Mouse (Mus musculus) kidney, postnatal 0 days (tissue): ENCODE data around the gene Rnf24. TPM values are rescaled to one million over a fixed set of nuclear protein-coding genes. Genes with fewer than 3 reads are reported as not detected.

Source experiments
- ATAC-seq: fragments of 200-750 bp; cut with Nextera tagmentation; replicated peaks from 2 replicates; pipeline ENCODE4 v1.8.0; 2017; ENCODE audit warnings: low read depth, moderate number of reproducible peaks, moderate TSS enrichment, moderate library complexity; ENCODE audit not compliant: low FRiP score
- DNase-seq: peaks from one replicate; pipeline ENCODE4 v3.0.0-alpha.2; 2016; ENCODE audit warnings: low spot score
- H3K27ac ChIP-seq: fragments of 300-500 bp; sonication (generic); 2 replicates; pipeline ENCODE4 v1.5.1; 2014; ENCODE audit warnings: mild to moderate bottlenecking
- H3K27me3 ChIP-seq: fragments of 300-500 bp; sonication (generic); 2 replicates; pipeline ENCODE4 v1.6.1; 2014; ENCODE audit warnings: low read length, mixed read lengths; ENCODE audit not compliant: insufficient read depth
- H3K36me3 ChIP-seq: fragments of 300-500 bp; sonication (generic); 2 replicates; pipeline ENCODE4 v1.6.1; 2014; ENCODE audit warnings: low read length, mixed read lengths; ENCODE audit not compliant: insufficient read depth
- H3K4me1 ChIP-seq: fragments of 300-500 bp; sonication (generic); replicated peaks from 2 replicates; pipeline ENCODE4 v1.6.1; 2014; ENCODE audit warnings: antibody characterized with exemption, low read length, mixed read lengths; ENCODE audit not compliant: insufficient read depth
- H3K4me2 ChIP-seq: fragments of 300-500 bp; sonication (generic); 2 replicates; pipeline ENCODE4 v1.6.1; 2014; ENCODE audit warnings: mild to moderate bottlenecking, low read length, moderate library complexity, mixed read lengths
- H3K4me3 ChIP-seq: fragments of 300-500 bp; sonication (generic); replicated peaks from 2 replicates; pipeline ENCODE4 v1.5.1; 2014; ENCODE audit warnings: low read depth, low read length
- H3K9ac ChIP-seq: fragments of 300-500 bp; sonication (generic); 2 replicates; pipeline ENCODE4 v1.6.1; 2014; ENCODE audit warnings: low read depth, low read length
- H3K9me3 ChIP-seq: fragments of 300-500 bp; sonication (generic); replicated peaks from 2 replicates; pipeline ENCODE4 v1.6.1; 2016; ENCODE audit warnings: low read length, inconsistent platforms, mixed read lengths
- CTCF ChIP-seq: IDR thresholded peaks from 2 replicates; pipeline ENCODE4 v1.5.1; 2016; ENCODE audit warnings: antibody characterized with exemption, low read depth, mild to moderate bottlenecking, moderate library complexity
- WGBS: fragments of 180-500 bp; shearing (Covaris S2); extraction: QIAGEN DNeasy Blood & Tissue Kit; methylation state at CpG from one replicate; pipeline ENCODE4 v1.1.7; 2014; 5-methylcytosine and 5-hydroxymethylcytosine counted together
- polyA plus RNA-seq: library from polyadenylated mRNA; unstranded; fragments of >200 nt; fragmentation: Nextera tagmentation; extraction: Ambion mirVana; gene quantifications from 2 replicates; pipeline ENCODE4 v1.2.1, GENCODE M21; 2015

The Rnf24 gene
- polyA plus RNA-seq, 1 experiment from 2014 or later: 2.9 TPM

GRCm38 (mm10) chr2:131364689-131365088 is 12.0 kb upstream of the Rnf24 start:
- H3K27me3 ChIP-seq: no peaks in the 10 kb centered on the region
- WGBS: 82% methylated on average over 6 of the region's 6 CpGs
- no peak overlapping the region for H3K4me3 ChIP-seq
- H3K9ac ChIP-seq: no peak overlapping the region
- no peaks in the 10 kb centered on the region for H3K36me3 ChIP-seq
- TF ChIP-seq CTCF: no peak
- H3K4me1 ChIP-seq: no peaks in the 10 kb centered on the region
- H3K27ac ChIP-seq: no peak overlapping the region
- no peak overlapping the region for H3K4me2 ChIP-seq
- ATAC-seq: no peak
- H3K9me3 ChIP-seq: no peaks in the 10 kb centered on the region
- DNase-seq: no peak

DNA sequence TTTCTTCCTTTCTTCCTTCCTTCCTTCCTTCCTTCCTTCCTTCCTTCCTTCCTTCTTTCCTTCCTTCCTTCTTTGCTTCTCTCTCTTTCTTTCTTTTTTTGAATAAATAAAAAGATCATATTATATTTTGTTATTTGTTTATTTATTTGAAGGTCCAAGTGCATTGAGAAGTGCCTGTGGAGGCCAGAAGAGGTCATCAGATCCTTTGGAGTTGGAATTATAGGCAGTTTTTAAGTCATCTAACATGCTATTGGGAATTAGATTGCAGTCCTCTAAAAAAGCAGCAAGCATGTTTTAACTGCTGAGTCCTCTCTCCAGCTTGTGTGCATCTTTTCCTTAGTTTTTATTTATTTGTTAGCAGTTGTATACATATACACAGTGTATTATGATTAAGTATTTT is 5.8 kb upstream of the Rnf24 start:
- ATAC-seq: no peak
- Histone ChIP-seq H3K27ac (no peak overlapping the region), H3K9ac (no peak overlapping the region), H3K9me3 (no peaks in the 10 kb centered on the region), H3K36me3 (no peaks in the 10 kb centered on the region), H3K27me3 (no peaks in the 10 kb centered on the region), H3K4me3 (no peak overlapping the region), H3K4me2 (no peak overlapping the region), H3K4me1 (no peaks in the 10 kb centered on the region)
- TF ChIP-seq CTCF: peak; percentile 23; the same call in 1 of the 2 replicates
- DNase-seq: no peak

GRCm38 (mm10) chr2:131354049-131354448 is 1.4 kb upstream of the Rnf24 start:
- TF ChIP-seq CTCF: no peak
- DNase-seq (no peak), ATAC-seq (no peak)
- H3K4me1 ChIP-seq: no peaks in the 10 kb centered on the region
- no peaks in the 10 kb centered on the region for H3K9me3 ChIP-seq
- H3K27ac ChIP-seq: no peak overlapping the region
- no peaks in the 10 kb centered on the region for H3K36me3 ChIP-seq
- H3K4me2 ChIP-seq: no peak overlapping the region
- 53% methylated on average over 6 of the region's 6 CpGs for WGBS
- H3K9ac ChIP-seq: no peak overlapping the region
- H3K4me3 ChIP-seq: no peak overlapping the region
- no peaks in the 10 kb centered on the region for H3K27me3 ChIP-seq

DNA sequence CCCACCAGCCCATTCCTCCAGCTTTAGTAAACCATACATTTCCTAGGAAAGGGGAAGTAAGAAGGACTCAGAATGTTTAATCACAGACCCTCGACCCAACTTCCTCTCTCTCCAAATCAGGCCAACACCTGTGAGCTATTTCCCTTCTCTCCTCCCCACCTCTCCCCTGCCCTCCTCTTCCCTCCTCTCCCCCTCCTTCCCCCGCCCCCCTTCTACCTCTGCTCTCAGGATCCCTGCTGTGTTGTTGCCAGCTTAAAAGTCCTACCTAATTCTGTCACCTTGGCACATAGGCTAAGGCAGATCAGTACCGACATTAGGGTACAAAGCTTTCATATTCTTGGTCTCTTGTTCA is 848 bp upstream of the Rnf24 start:
- Histone ChIP-seq H3K27ac (no peak overlapping the region), H3K4me3 (peak overlapping the region; percentile 95; the same call in 1 of the 2 replicates), H3K4me1 (no peaks in the 10 kb centered on the region), H3K9me3 (no peaks in the 10 kb centered on the region), H3K36me3 (no peaks in the 10 kb centered on the region), H3K4me2 (peak overlapping the region; percentile 88), H3K27me3 (no peaks in the 10 kb centered on the region), H3K9ac (peak overlapping the region; percentile 85; the same call in 1 of the 2 replicates)
- no peak for ATAC-seq
- no peak for TF ChIP-seq CTCF
- no peak for DNase-seq
- 13% methylated on average over 3 of the region's 3 CpGs for WGBS

- Histone ChIP-seq H3K9ac (peak overlapping the region; percentile 85), H3K27ac (peak overlapping the region; percentile 69), H3K4me3 (peak overlapping the region; percentile 95), H3K4me1 (no peaks in the 10 kb centered on the region), H3K36me3 (no peaks in the 10 kb centered on the region), H3K27me3 (no peaks in the 10 kb centered on the region), H3K9me3 (no peaks in the 10 kb centered on the region), H3K4me2 (peak overlapping the region; percentile 88)
- peak; percentile 54 for DNase-seq
- no peak for TF ChIP-seq CTCF
- under 1% methylated on average over 49 of the region's 51 CpGs for WGBS
- peak; percentile 65 for ATAC-seq
These were observed 535 bp downstream of the Rnf24 start for GRCm38 (mm10) chr2:131351968-131352746.

DNA sequence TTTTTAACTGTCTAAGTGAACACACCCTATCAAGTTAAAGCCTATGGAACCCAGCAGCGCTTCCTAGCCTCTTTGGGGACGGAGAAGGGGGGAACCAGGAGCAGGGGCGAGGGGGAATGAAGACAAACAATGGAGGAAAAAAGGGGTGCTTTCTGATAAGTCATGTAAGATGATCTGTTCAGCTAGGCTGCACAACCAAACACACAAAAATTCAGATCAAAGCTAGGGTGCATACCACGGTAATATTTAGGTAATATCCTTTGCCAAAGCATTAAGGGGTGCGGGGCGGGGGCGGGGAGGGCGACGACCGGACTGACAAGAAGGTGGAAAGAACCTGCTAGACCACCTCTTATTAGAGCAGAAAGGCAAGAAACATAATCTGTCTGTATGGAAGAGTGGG is 1.2 kb downstream of the Rnf24 start:
- Histone ChIP-seq H3K9ac (peak overlapping the region; percentile 85; the same call in 1 of the 2 replicates), H3K27ac (no peak overlapping the region), H3K9me3 (no peaks in the 10 kb centered on the region), H3K4me2 (peak overlapping the region; percentile 88), H3K27me3 (no peaks in the 10 kb centered on the region), H3K36me3 (no peaks in the 10 kb centered on the region), H3K4me1 (no peaks in the 10 kb centered on the region), H3K4me3 (peak overlapping the region; percentile 95)
- ATAC-seq: no peak
- no peak for TF ChIP-seq CTCF
- no peak for DNase-seq
- WGBS: 22% methylated on average over 10 of the region's 10 CpGs
